9 mouse cellular contexts compared by ENCODE assay signal in genomic region chr7:69217871-69218270, GRCm38 (mm10).
DNase-seq lines count a peak whose midpoint lies in the region; ATAC-seq lines count a peak whose summit lies in the region.
"Had no signal": no experiment of that assay in that cellular context is flagged by ENCODE, and none has a peak within 500 bp of the region (broad histone marks: within the 10 kb centered on the region; RNA-seq: fewer than 3 reads in every experiment).

No protein-coding gene starts in this region.

- no peaks in the 10 kb centered on the region for H3K36me3 ChIP-seq in intestine, embryonic 15.5 days

- H3K27me3 ChIP-seq in intestine, embryonic 15.5 days (replicated peaks): no peaks in the 10 kb centered on the region

- peak; percentile 8 for DNase-seq in kidney, postnatal 10 days
- DNase-seq in kidney, postnatal 25 days: no peak
- peak; percentile 64 to 66 for DNase-seq in layer of hippocampus, postnatal 10 days (ENCODE audit: low spot score in 2 of 2)
- peak; percentile 39 for DNase-seq in right cerebral cortex, adult 18-20 months
- DNase-seq in adrenal gland, postnatal 4 days (ENCODE audit: low spot score in 2 of 2): no peak
- DNase-seq in thymus, postnatal 36 days: no peak
- DNase-seq: lung, embryonic 14.5 days had no signal

- peak; percentile 98 for ATAC-seq in frontal cortex, adult (ENCODE audit: low TSS enrichment)
- ATAC-seq in intestine, embryonic 15.5 days: no peak

- H3K4me1 ChIP-seq in intestine, embryonic 15.5 days (replicated peaks): no peaks in the 10 kb centered on the region

- H3K4me2 ChIP-seq in intestine, embryonic 15.5 days (replicated peaks): no peak overlapping the region
- H3K4me2 ChIP-seq: lung, embryonic 14.5 days had no signal

- H3K9ac ChIP-seq in intestine, embryonic 15.5 days: no peak overlapping the region
- H3K9ac ChIP-seq: lung, embryonic 14.5 days had no signal

- no peak overlapping the region for H3K27ac ChIP-seq in intestine, embryonic 15.5 days

- H3K9me3 ChIP-seq in intestine, embryonic 15.5 days: no peaks in the 10 kb centered on the region

- WGBS in intestine, embryonic 15.5 days: 61% methylated on average over 6 of the region's 6 CpGs

- H3K4me3 ChIP-seq in intestine, embryonic 15.5 days (replicated peaks): no peak overlapping the region

Comparison
In these comparisons a context has a peak if more than half of its experiments do, and no peak if none do; other contexts are left out.
1. DNase-seq: peak in kidney, postnatal 10 days (single experiment), layer of hippocampus, postnatal 10 days (2 of 2) and right cerebral cortex, adult 18-20 months (single experiment); none in kidney, postnatal 25 days (0 of 2), adrenal gland, postnatal 4 days (0 of 2) and thymus, postnatal 36 days (0 of 2).